Mouse (Mus musculus) bone marrow, adult 2 months (tissue): ENCODE data around the gene Col15a1.

Experiments used
- CTCF ChIP-seq: fragments of 200-500 bp; IDR thresholded peaks from 2 replicates; pipeline ENCODE4 v1.5.1; 2011; ENCODE audit warnings: low read length, control low read depth; ENCODE audit not compliant: control insufficient read depth, insufficient read depth
- POLR2A ChIP-seq: fragments of 200-500 bp; IDR thresholded peaks from 2 replicates; pipeline ENCODE4 v1.6.1; 2011; ENCODE audit warnings: low read depth, mild to moderate bottlenecking, control low read depth, low read length, borderline replicate concordance; ENCODE audit not compliant: control insufficient read depth

DNA sequence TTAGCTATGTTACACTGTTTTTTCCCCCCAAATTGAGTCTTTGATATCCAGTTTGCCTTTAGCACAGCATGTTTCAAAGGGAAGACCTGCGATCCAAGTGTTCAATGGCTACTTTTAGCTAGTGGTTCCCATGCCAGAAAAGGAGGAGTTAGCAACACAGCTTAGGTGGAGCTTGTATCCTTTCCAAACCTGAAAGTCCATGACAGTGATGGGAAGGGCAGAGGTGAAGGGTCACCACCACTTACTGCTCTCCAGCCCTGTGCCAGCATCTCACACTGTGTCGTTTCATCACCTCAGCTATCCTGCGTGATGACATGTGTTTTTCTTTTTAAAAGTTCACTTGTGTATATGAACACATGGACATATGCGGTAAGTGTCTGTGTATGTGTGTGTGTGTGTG is 34.2 kb downstream of the Col15a1 start:
- TF ChIP-seq CTCF (no peak), POLR2A (no peak)
